21 mouse cellular contexts compared by ENCODE assay signal in the genomic region with DNA sequence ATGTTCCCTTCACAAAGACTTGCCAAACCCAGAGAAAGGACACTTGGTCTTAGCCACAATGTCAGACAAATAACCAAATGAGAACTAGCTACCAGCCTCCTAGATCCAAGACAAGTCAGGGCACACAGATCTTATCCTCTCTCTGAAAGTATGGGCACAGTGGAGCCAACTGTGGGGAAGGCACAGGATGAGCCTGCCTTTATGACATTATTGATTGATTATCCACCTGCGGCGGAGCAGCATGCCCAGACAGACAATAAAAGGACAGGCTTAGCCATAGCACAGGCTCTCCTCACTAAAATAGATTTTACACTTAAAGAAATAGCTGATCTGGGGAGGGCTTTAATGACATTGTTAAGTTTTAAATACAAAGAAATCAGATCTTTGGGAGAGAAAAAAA.
"Had no signal": no experiment of that assay in that cellular context is flagged by ENCODE, and none has a peak within 500 bp of the region (broad histone marks: within the 10 kb centered on the region; RNA-seq: fewer than 3 reads in every experiment).

No protein-coding gene starts in this region.

- DNase-seq: heart, postnatal 10 days; heart, postnatal 36 days; heart, postnatal 4 days; kidney, adult 11 months; kidney, adult 18-20 months; kidney, adult 2 months; kidney, adult 8-10 months; kidney, adult 9 months; kidney, postnatal 10 days; kidney, postnatal 14 days; kidney, postnatal 25 days; kidney, postnatal 36 days; kidney, postnatal 4 days; layer of hippocampus, adult 9-11 months; layer of hippocampus, postnatal 36 days had no signal

- ATAC-seq: hindbrain, embryonic 16.5 days; hindbrain, postnatal 0 days; inflammation-experienced regulatory T-cells, adult 6 months; intestine, embryonic 15.5 days; intestine, embryonic 16.5 days; intestine, postnatal 0 days had no signal
